Mouse (Mus musculus): ENCODE results near the gene Lef1.

The Lef1 gene

DNA sequence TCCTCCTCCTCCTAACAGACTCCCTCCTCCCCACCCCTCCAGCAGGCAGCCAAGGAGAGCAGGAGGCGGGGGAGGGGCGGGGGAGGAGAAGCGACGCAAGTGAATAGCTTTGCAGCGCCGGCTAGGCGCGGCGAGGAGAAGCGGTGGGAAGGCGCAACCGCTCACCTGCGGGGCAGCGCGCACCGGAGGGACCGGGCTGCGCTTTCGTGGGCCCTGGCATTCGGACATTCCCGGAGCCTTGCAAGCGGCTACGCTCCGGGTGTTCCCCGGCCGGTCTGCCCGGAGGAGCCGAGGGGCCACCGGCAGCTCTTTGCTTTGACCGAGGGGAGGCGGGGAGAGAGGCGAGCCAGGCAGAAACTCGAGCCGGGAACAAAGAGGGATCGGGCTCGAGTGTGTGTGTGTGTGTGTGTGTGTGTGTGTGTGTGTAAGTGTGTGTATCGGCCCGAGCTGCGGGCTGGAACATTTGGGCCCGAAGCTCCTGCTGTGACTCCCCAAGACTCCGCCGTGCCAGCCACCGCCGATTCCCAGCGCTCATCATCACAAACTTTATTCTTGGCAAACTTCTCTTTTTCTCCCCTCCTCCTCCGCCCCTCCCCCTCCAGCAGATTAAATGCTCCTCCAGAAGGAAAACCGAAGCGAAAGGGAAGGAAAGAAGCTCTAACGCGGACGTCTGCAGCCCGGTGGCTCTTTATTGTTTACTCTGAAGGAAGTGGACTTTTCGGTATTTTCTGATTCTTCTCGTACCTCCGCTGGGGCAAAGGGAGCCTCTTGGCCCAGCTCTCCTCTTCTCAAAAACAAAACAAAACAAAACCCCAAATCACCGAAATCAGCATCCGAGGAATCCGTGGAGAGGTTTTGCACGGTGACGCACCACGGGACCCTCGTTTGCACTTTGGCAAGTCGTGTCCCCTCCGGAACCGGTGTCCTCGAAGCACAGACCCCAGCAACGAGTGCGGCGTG is at the start of gene Lef1:
TSS of gene Lef1 (plus strand) at position 281 of the 960 bp plus-strand sequence.
- no peak for DNase-seq (ENCODE audit: extremely low read depth, low read depth)

DNA sequence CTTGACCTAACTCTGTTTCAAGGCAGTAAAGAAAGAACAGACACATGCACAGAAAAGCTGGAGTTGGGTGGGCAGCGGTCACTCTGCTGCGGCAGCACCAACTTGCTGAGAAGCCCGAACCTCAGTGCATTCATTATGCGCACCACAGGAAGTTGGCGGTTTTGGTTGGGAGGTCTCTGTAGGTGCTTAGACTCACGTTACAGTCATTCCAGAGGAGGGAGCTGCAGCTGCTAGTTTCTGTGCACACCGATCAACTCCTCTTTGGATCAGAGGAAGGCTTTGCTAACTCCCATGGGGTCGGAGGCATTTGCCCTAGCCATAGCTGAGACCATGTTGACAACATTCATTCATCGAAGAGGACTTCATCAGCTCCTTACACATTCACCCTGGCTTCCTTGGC is 45.3 kb upstream of the Lef1 start:
- DNase-seq (ENCODE audit: extremely low read depth, low read depth), result no peak

DNA sequence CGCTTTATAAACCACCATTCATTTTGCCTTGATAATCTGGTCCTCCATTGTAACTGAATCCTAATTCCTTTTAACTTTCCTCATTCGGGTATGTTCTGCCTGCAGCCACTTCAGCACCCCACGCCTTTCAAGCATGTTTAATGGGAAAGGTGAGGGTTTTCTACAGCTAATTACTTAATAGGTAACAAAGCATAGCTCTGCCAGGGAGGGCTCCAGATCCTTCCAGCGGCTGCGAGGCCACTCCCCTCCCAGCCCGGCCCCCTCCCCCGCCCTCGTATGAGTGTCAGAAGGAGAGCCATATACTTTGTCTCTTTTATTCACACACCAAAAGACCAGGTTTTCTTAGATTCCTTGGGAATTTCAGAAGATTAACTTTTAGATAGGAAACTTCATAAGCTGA is 44.1 kb upstream of the Lef1 start:
- no peak for DNase-seq (ENCODE audit: extremely low read depth, low read depth)

- no peak for DNase-seq (ENCODE audit: extremely low read depth, low read depth)
Measured at GRCm38 (mm10) chr3:131068000-131068399, 42.3 kb upstream of the Lef1 start.

- no peak for DNase-seq (ENCODE audit: extremely low read depth, low read depth)
Measured at GRCm38 (mm10) chr3:131070210-131070609, 40.1 kb upstream of the Lef1 start.

- no peak for DNase-seq (ENCODE audit: extremely low read depth, low read depth)
Measured at GRCm38 (mm10) chr3:131072661-131073060, 37.6 kb upstream of the Lef1 start.

DNA sequence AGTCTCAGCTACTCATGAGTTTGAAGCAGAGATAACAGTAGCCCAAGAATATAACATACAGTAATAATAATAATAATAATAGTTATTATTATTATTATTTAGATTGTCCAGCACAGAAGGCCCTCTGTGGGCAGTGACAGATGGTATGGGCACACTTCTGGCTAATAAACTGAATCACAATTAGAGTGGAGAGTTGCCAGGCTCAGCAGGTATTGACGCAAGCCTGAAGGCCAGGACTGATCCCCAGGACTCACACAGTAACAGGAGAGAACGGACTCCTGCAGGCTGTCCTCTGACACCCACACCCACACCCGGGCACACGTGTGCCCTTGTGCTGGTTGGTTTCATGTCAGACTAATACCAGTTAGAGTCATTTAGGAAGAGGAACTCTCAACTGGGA is 36.3 kb upstream of the Lef1 start:
- DNase-seq (ENCODE audit: extremely low read depth, low read depth), result no peak

- DNase-seq (ENCODE audit: extremely low read depth, low read depth), result no peak
Measured at GRCm38 (mm10) chr3:131078041-131078621, 32.1 kb upstream of the Lef1 start.

DNA sequence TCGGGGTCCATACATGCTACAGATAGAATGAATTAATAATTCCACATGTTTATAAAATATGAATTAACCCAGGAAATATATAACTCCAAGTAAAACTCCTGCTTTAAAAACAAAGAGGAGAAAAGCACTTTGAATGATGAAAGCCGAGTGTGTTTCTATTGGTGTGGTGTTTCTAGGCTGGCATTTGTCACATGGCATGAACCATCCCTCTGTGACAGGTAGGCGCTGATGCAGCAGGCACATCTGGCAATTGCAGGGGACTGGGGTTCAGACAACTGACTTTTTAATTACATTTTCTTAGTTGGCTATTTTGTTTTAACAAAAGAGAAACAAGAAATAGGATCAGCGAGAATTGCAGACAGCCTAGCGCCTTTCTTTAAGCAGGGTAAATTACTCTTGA is 31.6 kb upstream of the Lef1 start:
- no peak for DNase-seq (ENCODE audit: extremely low read depth, low read depth)

- no peak for DNase-seq (ENCODE audit: extremely low read depth, low read depth)
Measured at GRCm38 (mm10) chr3:131083722-131084121, 26.5 kb upstream of the Lef1 start.

GRCm38 (mm10) chr3:131084718-131085561 is 25.3 kb upstream of the Lef1 start:
- DNase-seq (ENCODE audit: extremely low read depth, low read depth), result no peak

- no peak for DNase-seq (ENCODE audit: extremely low read depth, low read depth)
Measured at GRCm38 (mm10) chr3:131085978-131086377, 24.3 kb upstream of the Lef1 start.

GRCm38 (mm10) chr3:131089721-131090120 is 20.6 kb upstream of the Lef1 start:
- DNase-seq (ENCODE audit: extremely low read depth, low read depth), result no peak

DNA sequence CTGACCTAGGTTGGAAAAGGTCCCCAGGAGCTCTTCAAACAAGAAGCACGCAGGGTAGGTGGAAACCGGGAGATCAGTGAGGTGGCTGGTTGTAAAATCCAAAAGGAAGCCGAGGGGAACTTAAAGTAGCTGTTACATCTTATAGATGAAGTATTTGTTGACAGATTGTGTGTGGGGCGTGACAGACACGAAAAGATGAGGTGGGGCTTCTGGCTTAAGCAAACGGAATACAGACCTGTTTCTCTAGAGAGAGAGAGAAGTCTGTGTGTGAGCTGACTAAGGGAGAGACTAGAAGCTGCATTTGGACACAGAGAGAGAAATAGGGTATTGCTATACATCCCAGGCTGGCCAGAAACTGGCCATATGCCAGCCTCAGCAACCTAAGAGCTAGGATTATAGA is 18.2 kb upstream of the Lef1 start:
- no peak for DNase-seq (ENCODE audit: extremely low read depth, low read depth)

DNA sequence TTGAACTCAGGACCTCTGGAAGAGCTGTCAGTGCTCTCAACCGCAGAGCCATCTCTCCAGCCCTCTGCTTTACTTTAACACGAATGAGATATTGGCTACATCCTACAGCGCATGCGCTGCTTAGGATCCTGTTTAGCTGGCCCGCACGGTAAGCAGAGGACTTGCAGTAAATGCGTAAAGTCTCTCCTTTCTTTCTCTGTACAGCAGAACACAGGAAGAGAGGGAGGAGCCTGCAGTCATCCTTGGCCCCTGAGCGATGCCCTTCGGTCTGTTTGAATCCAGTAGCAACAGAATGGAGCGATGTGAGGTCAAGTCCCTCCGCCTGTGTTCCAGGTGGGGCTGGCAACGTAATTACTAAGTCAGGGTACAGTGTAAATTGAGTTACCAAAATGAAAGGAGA is 16.5 kb upstream of the Lef1 start:
- DNase-seq (ENCODE audit: extremely low read depth, low read depth), result no peak

DNA sequence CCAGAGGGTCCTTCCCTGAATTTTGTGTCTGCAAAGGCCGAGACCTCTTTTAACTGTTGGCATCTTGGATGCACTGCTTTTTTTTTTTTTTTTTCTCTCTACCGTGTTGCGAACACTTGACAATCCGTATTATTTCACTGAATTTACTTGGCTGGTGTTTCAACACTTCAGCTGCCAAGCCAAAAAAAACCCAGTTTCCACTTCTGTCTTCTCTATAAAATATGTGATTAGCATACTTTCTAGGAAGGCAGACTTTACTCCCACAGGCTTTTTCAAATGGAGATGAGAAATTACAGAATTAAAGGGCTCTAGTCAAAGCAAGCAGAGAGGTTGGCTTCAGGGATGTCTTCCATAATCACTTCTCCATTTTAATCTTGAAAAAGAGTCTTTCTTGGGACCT is 14.2 kb upstream of the Lef1 start:
- DNase-seq (ENCODE audit: extremely low read depth, low read depth), result no peak

DNA sequence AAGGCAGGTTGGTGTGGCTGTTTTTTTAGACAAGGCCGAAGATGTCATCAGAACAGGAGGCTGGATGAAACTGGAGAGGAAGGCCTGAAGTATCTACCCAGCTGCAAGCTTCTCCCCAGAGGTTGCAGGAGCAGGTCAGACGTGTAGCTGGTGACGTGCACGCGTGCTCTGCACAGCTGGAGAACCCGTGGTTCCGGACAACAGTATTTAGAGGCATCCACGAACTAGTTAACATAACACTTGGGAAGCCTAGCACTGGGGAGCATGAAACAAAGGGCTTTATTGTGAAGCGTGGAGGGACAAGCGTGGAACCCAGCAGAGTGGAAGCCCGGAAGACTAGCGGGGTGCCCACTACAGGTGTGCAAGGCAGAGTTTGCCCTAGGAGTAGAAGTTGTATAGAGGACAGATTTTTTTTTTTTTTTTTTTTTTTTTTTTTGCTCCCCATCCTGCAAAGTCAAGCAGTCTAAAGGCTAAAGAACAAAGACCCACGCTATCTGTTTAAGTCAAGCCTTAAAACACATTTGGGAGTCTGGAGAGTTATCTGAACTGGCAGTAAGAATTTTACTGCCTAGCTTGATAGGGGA is 8.0 kb upstream of the Lef1 start:
- DNase-seq (ENCODE audit: extremely low read depth, low read depth), result no peak

DNA sequence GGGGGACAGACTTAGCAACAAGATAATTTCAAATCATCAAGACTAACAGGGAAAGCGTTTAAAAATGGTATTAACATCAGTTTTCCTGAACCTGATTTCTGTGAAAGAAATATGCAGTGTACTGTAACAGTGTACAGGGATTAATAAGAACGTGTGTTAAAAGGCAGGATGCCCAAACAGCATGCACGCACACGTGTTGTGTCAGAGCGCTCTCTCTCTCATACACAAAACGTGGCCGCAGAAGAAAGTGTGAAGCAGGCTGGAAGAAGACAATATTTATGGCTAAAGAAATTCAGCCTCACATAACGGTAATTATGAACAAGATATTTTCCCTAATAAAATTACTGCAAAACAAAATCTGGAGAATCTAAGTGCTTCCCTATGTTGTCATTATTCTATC is 4.9 kb upstream of the Lef1 start:
- DNase-seq (ENCODE audit: extremely low read depth, low read depth), result no peak

DNA sequence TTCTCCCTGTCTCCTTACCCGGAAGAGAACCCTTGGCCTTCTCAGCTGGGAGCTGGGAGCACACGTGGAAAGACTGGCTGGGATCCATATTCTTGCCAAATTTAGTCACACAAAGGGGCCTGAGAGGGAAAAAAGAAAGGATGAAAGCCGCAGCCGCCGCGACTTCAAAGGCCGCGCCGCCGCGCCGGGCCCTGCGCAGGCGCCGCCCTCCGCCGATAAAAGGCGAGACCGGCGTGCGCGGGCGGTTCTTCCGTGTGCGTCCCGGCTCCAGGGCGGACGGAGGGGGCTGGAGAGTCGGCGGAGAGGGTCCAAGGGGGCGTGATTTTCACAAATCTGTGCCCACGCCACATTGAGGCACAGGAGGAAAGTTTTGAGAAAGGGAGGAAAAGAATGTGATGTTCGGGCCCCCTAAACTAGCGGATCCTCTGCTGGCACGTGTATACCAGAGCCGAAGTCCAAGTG is 4.3 kb upstream of the Lef1 start:
- no peak for DNase-seq (ENCODE audit: extremely low read depth, low read depth)

- DNase-seq (ENCODE audit: extremely low read depth, low read depth), result no peak
Measured at GRCm38 (mm10) chr3:131106451-131107291, 3.6 kb upstream of the Lef1 start.

Measured in MEL-GATA-1-ER (cell line).